Mouse (Mus musculus) left cerebral cortex, adult 8-10 months (tissue): Measurements from ENCODE around the gene Brip1. TPM values are rescaled to one million over a fixed set of nuclear protein-coding genes. Genes with fewer than 3 reads are reported as not detected.
"Not testable (repeated sequence)": the region's sequence is repeated elsewhere in the genome, so short reads cannot be mapped to it uniquely, and the experiment has no call there.

Experiments
- DNase-seq, 2 experiments: peaks; one replicate each; pipeline ENCODE4 v3.0.0; 2022; ENCODE audit warnings: low spot score in 2 of 2
- total RNA-seq, 4 experiments: library from RNA; stranded (reverse); gene quantifications; 2 replicates each; pipeline ENCODE4 v1.2.4; 2022

Gene Brip1
- under 1 TPM; 0.11 to 0.30 (median 0.11) TPM for total RNA-seq

DNA sequence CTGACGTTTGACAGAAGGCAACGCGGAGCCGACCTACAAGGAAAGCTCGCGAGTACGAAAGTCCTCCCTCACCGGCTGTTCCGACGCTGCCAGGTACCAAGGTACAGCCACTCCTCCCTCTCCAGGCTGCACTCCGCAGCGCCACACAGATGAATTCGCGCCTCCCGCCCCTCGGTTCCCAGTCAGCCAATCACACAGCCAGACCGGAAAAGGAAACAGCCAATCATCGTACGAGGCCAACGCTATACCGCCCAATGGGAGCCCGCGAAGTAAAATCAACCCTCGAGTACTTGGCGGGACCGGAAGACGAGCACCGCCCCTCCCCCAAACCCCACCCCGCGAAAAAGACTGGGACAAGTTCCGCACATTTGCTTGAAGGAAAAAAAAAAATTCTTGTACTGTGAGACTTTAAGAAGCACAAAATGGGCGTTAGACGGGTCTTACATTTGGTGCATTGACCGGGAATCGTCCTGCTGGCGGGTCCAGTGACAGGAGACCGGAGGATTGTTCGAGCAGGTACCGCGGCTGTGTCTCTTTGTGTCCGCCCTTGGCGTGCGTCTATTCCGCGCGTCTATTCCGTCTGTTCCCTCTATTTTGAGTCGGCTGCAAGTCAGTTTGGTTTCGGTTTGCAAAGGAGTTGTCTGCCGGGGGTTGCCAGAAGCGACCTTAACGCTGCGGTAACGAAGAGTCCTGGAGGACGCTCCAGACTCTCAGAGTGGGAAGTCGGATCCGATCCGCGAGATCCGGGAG, at the start of gene Brip1:
TSS of gene Brip1 (minus strand) at position 157 of the 750 bp plus-strand sequence.
- peak; percentile 78 for DNase-seq

GRCm38 (mm10) chr11:86232446-86232845, 31.5 kb upstream of the Brip1 start:
- DNase-seq, result no peak

GRCm38 (mm10) chr11:86231781-86232350, 30.9 kb upstream of the Brip1 start:
- no peak for DNase-seq

GRCm38 (mm10) chr11:86226646-86227180, 25.7 kb upstream of the Brip1 start:
- no peak for DNase-seq

DNA sequence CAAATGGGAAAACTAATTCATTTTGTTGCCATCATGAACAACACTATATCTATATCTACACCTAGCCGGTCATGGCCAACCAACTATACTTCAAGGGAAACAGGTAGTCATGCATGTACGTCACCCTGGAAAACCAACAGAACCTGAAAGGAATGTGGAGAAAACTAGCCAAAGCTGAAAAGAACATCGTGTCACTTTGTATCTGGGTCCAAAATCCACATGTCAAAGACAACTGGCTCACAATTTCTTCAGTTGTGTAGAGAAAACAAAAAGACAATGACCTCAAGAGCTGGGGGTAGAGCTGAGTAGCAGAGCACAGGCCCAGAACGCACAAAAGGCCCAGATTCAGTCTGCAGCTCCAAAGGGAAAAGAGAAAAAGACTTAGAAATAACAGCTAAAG, 24.8 kb upstream of the Brip1 start:
- DNase-seq, result no peak

GRCm38 (mm10) chr11:86211803-86212202, 10.8 kb upstream of the Brip1 start:
- no peak for DNase-seq

- no peak for DNase-seq
Measured at GRCm38 (mm10) chr11:86209123-86209522, 8.1 kb upstream of the Brip1 start.

DNA sequence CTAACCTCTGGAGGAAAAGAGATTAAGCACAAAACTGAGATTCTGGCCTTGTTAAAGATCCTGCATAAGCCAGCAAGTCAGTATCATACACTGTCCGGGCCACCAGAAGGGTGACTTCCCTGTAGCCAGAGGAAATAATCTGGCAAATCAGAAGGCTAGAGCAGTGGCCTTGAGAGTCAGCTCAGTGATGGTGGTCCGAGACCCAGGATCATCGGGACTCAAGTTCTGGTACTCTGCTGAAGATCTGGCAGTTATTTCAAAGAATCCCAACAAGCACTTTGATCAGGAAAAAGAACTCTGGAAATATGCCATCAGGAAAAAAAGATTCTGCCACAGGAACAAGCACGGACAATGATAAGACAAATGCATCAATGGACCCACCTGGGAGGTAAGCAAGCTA, 4.9 kb upstream of the Brip1 start:
- DNase-seq, result no peak

DNA sequence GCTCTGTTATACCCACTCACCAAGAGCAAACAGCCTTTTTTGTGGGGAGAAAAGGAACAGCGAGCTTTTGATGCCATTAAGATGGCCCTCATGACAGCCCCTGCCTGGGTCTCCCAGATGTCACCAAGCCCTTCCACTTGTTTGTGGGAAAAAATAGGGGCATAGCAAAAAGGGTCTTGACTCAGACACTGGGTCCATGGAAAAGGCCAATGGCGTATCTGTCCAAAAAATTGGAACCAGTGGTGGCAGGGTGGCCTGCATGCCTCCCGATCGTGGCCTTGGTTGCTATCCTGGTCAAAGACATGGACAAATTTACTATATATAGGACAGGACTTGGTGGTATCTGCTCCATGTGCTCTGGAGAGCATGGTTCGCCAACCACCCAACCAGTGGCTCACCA, 4.0 kb upstream of the Brip1 start:
- no peak for DNase-seq

DNA sequence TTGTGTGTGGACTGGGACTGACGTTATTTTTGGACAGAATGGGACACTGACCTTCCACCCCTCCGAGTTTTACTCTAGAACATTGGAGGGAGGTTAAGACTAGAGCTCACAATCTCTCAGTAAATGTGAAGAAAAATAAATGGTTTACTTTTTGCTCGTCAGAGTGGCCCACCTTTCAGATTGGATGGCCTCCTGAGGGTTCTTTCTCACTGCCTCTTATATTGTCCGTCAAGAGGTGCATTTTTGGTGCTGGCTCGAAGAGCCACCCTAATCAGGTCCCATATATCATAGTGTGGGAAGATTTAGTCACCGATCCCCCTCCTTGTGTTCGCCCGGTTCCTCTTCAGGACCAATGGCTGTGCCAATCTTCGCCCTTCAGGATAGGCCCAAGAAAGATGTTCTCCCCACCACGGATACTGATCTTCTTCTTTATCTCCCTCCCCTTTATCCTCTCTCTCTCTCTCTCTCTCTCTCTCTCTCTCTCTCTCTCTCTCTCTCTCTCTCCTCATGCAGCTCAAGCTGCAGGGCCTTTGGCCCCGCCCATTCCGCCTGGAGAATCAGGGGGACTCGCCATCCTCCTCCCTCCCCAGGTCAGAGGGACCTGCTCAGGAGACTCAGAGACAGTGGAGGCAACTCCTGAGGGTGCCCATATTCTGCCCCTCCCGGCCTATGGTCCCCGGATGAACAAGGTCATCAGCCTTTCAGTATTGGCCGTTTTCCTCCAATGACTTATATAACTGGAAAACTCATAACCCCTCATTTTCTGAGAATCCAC, 1.1 kb upstream of the Brip1 start:
- no peak for DNase-seq

- no peak for DNase-seq
Measured at GRCm38 (mm10) chr11:86200460-86201021, 452 bp downstream of the Brip1 start.

DNA sequence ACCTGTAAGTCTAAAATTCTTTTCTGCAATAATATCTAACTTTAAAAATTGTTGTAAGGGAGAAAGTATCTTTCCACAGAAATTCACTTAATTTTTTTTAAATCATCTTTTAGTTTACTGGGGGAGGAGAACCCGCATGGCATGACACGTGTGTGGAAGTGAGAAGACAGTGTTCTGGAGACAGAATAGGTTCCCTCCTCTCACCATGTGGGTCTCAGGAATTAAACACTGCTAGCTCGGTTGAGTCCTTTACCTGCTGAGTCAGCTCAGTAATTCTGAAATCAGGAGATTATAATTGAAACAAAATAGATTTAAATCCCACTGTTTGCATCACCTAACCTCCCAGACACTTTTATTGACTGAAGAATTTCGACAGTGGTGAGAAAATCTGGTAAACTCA, 1.3 kb downstream of the Brip1 start:
- no peak for DNase-seq

DNA sequence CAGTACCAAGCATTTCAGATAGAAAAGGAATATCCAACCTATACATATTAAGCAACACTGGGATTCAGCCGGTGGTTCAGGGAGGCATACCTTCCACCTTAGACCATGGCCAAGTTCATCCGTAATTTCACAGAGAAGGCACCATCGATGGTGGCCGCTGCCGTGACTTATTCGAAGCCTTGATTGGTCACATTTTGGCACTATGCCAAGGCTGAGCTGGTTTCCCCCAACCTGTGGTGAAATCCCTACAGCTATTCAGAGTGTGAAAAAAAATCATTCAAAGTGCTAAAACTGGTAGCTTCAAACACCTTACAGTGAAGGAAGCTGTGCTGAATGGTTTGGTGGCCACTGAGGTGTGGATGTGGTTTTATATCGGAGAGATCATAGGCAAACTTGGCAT, 15.8 kb downstream of the Brip1 start:
- not testable (repeated sequence) for DNase-seq

DNA sequence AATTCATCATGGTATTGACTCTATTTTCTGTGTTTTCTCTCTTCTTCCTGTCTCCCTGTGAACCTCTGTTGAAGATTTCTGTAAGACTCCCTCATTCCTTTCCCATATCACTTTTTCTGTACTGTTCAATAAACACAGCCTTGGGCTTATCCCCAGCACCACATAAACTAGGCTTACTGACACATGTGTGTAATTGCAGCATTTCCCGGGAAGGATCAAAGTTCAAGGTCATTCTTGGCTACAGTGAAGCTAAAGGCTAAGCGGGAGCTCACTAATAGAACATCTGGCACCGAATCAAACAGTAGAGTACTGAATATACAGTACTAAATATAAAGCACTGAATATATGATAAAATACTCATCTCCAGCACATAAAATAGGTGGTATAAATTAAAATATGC, 25.2 kb downstream of the Brip1 start:
- DNase-seq, result no peak

DNA sequence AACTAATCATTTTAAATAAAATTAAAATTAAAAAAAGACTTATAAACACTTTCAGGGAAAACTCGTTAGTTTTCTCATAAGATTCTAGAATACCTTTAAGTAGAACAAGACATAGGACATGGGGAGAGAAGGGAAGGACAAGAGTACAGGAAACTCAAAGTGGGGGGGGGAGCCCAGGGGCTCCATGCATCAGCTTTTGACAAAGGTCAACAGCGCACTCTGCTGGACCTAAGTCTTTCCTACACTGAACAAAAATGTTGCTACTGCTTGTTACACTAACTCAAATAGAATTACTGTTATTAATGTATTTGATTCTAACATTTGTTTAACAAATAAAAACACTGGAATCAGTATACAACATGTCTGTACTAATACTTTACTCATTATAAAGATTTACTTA, 26.8 kb downstream of the Brip1 start:
- DNase-seq, result peak in 1 of 2 experiments; percentile 15

- no peak for DNase-seq
Measured at GRCm38 (mm10) chr11:86170743-86171142, 30.2 kb downstream of the Brip1 start.

DNA sequence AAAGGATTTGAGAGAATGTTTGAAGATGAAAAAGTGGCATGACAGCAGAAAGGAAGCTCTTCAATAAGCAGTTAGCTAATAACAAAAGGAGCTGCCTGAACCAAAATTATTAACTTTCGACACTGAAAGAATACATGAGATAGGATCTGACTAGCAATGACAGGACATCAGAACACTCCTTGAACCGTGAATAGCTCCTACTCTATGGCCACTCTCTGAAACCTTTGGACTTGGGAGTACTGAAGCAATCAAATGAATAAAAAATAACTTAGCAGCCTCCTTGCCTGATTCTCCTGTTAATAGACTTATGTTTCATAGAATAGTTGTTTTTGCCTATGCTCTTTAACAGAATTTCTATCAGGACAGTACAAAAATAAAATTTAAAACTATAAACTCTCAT, 40.7 kb downstream of the Brip1 start:
- DNase-seq, result no peak

DNA sequence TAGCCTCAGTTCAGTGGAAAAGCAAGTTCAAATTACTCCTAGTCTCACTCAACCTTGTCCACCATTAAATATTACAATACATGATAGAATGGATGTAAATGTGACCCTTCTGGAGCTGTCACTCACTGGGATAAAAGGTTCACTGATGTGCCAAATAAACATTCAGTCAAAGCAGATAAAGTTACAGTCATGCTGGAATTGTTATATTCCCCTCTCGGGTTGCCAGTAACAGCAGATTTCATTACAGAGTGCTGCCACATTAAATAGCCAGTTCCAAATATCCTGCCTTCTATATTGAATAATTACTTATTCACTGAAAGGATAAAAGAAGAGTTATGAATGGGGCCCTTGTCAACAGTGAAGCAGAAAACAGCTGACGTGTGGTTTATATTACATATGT, 42.0 kb downstream of the Brip1 start:
- DNase-seq, result no peak

DNA sequence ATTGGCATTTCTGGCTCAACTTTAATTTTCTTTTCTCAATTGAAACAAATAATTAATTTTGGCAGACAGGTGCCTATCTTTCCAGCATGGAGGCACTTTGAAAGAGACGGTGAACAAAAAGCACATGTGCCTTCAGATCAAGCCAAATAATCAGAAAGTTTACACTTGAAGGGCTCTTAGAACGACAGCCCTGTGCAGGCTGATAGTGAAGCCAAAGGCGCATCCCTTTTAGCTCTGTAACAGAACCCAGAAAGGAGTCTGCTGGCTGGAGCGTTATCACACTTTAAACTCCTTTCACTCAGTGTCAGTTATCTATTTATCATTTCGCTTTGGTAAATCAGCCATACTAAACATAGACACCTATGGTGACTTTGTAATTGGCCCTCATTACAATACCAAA, 45.4 kb downstream of the Brip1 start:
- DNase-seq, result no peak

DNA sequence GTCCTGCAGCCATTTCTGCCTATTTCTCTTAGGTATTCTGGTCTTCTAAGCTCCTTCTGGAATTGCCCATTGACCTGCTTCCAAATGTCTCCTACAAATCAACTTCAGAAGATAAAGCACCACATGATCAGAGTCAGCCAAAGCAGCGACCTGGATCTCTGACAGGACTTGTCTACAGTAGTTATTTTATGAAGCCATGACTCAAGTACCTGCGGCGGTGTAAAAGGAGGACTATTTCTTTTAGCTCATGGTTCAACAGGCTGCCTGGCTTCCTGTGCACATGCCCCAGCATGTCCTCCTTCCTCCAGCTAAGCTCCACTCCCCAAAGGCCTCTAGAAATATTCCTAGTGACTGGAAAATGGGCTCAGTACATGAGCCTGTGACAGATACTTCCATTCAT, 69.7 kb downstream of the Brip1 start:
- DNase-seq, result no peak

DNA sequence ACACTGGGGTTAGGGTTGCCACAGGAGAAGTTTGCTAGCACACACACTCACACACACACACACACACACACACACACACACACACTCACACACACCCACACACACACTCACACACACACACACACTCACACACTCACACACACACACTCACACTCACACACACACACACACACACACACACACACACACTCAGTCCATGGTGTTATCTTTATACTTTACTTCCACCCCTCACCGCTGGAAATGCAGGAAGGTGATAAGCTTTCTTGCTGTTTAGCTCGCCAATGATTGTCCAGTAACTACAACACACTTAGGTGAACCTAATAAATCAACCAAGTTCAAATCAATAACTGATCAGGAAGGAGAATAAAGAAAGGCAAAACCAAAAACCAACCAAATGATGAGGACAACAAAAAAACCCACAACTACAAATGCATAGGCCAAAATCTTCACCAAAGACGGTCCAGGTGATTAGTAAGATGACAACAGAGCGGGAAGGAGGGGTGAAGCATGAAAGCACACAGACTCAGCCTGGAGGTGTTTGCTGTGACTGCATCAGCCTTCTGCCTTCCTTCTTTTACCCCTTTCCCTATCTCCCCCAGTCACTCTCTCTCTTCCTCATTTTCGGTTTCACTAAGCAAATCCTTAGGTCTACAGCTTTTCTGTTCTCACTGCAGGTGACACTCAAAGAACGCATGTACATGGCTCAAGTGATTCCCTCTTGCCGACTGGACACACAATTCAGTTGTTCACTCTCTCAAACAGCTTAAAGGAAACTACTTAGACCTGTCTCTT, 83.7 kb downstream of the Brip1 start:
- no peak for DNase-seq
